In the genomic region with DNA sequence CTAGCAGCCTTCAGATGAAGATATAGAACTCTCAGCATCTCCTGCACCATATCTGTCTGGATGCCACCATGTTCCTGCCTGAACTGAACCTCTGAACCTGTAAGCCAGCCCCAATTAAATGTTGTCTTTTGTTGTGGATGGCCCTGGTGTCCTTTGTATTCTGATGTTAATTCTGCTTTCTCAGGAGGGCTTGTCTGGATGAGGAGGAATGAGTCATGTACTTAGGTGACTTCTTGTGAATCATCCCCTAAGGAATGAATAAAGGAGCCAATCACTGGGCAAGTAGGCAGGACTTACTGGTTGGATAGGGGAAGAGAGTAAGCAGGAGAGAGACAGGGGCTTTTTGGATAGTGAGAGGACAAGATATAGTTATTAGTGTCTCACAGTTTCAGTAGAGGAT, we compare ENCODE assay signal across 28 mouse cellular contexts.
"Had no signal": no experiment of that assay in that cellular context is flagged by ENCODE, and none has a peak within 500 bp of the region (broad histone marks: within the 10 kb centered on the region; RNA-seq: fewer than 3 reads in every experiment).

No protein-coding gene starts in this region.

- ATAC-seq: hindbrain, postnatal 0 days; intestine, embryonic 16.5 days had no signal

- H3K36me3 ChIP-seq: heart, embryonic 10.5 days; heart, embryonic 12.5 days; hindbrain, embryonic 10.5 days; hindbrain, embryonic 13.5 days; hindbrain, embryonic 15.5 days; kidney, embryonic 15.5 days; limb, embryonic 10.5 days; limb, embryonic 12.5 days; liver, embryonic 13.5 days; liver, embryonic 15.5 days had no signal

- H3K27me3 ChIP-seq: heart, embryonic 12.5 days; hindbrain, embryonic 13.5 days; hindbrain, embryonic 15.5 days; kidney, embryonic 15.5 days; limb, embryonic 12.5 days; liver, embryonic 13.5 days; liver, embryonic 15.5 days had no signal

- DNase-seq: gastrocnemius, adult 2 months; gastrocnemius, postnatal 10 days; gastrocnemius, postnatal 25 days; heart, adult 18-20 months; heart, postnatal 10 days; heart, postnatal 4 days; kidney, adult 11 months; kidney, adult 2 months; kidney, adult 9 months; kidney, postnatal 10 days; kidney, postnatal 25 days; kidney, postnatal 4 days; liver; liver, embryonic 13.5 days had no signal

- H3K4me1 ChIP-seq: heart, embryonic 12.5 days; hindbrain, embryonic 10.5 days; hindbrain, embryonic 13.5 days; hindbrain, embryonic 15.5 days; kidney, embryonic 15.5 days; limb, embryonic 12.5 days; liver, embryonic 13.5 days; liver, embryonic 15.5 days had no signal

- H3K4me2 ChIP-seq: heart, embryonic 12.5 days; hindbrain, embryonic 13.5 days; hindbrain, embryonic 15.5 days; kidney, embryonic 15.5 days; limb, embryonic 12.5 days; liver, embryonic 11.5 days; liver, embryonic 13.5 days; liver, embryonic 15.5 days had no signal

- H3K9ac ChIP-seq: heart, embryonic 12.5 days; hindbrain, embryonic 13.5 days; hindbrain, embryonic 15.5 days; kidney, embryonic 15.5 days; limb, embryonic 12.5 days; liver, embryonic 13.5 days; liver, embryonic 15.5 days had no signal

- H3K27ac ChIP-seq: gastrocnemius, adult 2 months; heart, embryonic 10.5 days; hindbrain, embryonic 10.5 days; hindbrain, embryonic 13.5 days; hindbrain, embryonic 15.5 days; hindbrain, postnatal 0 days; kidney, embryonic 15.5 days; layer of hippocampus, adult 2 months; left cerebral cortex, adult 2 months; limb, embryonic 10.5 days; limb, embryonic 12.5 days; liver, embryonic 13.5 days; liver, embryonic 15.5 days had no signal

- H3K9me3 ChIP-seq: heart, embryonic 10.5 days; hindbrain, embryonic 15.5 days; kidney, embryonic 15.5 days; limb, embryonic 10.5 days; limb, embryonic 12.5 days; liver, embryonic 13.5 days; liver, embryonic 15.5 days had no signal

- H3K4me3 ChIP-seq: gastrocnemius, adult 2 months; heart, embryonic 10.5 days; heart, embryonic 12.5 days; hindbrain, embryonic 10.5 days; hindbrain, embryonic 13.5 days; hindbrain, embryonic 15.5 days; kidney, embryonic 15.5 days; layer of hippocampus, adult 2 months; left cerebral cortex, adult 2 months; limb, embryonic 10.5 days; limb, embryonic 12.5 days; liver, embryonic 13.5 days; liver, embryonic 15.5 days had no signal
